Mouse (Mus musculus) kidney, postnatal 25 days (tissue): Measurements from ENCODE around the gene Bhmt.
"Not testable (repeated sequence)": the region's sequence is repeated elsewhere in the genome, so short reads cannot be mapped to it uniquely, and the experiment has no call there.

Experiments
- DNase-seq, 2 experiments: peaks; one replicate each; pipeline ENCODE4 v3.0.0; 2021; ENCODE audit warnings: mixed read lengths in 2 of 2

Bhmt gene

DNA sequence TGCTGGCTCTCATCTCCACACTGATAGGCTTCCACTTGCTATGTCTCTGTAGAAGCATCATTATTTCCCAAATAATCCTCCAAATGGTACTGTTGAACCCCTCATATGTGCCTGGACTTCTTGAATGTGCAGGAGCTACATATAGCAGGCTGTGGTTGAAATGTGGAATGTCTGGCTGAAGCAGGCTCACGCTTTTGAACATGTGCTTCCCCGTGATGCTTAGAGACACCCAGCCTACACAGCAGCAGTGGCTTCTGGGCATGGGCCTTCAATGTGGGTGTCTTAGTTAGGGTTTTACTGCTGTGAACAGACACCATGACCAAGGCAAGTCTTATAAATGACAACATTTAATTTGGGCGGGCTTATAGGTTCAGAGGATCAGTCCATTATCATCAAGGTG is 30.1 kb downstream of the Bhmt start:
- no peak for DNase-seq

DNA sequence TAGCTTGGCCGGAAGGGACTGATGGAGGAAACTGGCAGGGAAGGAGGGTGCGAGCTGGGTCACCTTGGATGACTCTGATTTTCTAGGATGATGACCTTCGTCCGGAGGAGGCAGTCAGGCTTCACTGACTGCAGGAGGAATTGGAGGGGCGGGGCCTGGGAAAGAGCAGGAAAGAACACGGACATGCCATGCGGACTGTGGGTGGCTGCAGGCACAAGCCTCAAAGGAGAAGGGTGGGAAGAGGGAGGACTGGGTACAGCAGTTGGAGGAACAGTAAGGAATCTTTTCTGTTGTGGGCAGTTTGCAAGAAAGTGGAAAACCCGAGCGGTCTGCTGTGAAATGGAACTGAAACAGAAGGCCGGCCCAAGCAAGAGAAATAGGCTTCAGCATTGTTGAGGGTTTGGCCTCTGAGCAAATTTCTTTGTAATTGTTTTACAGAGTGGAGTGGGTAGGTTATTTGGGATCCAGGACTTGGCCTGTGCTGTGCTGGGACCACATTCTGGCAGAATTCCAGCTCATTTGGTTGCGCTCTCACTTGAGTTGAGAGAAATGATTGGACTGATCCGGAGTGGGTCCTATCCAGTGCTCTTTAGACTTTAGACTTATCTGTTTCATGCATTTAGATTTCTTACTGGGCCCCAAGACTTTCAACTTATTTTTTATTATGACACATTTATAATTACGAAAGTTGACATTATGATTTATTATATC is 30.7 kb downstream of the Bhmt start:
- peak; percentile 85 to 93 for DNase-seq

DNA sequence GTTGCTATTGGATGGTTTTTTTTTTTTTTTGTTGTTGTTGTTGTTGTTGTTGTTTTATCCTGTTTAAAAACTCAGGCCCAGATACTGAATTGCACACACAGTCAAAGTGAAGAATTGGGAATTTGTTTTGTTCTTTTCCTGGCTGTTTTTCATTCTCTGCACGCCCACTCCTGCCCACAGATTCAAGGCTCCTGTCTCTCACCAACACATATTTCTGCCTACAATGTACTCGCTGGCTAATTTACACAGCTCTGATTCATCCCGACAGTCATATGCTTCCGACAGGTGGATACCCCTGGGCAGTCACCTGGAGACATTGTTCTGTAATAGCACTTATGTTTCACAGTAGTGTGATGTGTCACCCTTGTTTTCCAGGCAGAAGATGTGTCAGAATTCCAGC is 33.1 kb downstream of the Bhmt start:
- no peak for DNase-seq

DNA sequence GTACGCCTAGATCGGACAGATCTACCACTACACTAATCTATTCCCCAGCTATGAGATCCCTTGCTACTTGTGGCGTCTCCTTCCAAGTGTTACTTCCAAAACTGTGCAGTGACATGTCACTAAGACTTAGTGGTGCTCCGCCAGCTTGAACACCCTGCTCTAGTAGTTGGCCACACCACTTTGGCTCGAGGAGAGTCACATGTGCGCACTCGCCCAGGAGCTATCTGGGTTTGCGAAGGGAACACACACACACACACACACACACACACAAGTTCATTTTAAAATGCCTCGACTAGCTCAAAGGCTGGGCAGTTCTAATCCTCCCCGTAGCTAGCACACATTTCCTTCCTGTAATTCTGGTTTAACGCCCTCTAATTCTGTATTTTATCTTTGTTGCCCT is 36.2 kb downstream of the Bhmt start:
- DNase-seq, result no peak

DNA sequence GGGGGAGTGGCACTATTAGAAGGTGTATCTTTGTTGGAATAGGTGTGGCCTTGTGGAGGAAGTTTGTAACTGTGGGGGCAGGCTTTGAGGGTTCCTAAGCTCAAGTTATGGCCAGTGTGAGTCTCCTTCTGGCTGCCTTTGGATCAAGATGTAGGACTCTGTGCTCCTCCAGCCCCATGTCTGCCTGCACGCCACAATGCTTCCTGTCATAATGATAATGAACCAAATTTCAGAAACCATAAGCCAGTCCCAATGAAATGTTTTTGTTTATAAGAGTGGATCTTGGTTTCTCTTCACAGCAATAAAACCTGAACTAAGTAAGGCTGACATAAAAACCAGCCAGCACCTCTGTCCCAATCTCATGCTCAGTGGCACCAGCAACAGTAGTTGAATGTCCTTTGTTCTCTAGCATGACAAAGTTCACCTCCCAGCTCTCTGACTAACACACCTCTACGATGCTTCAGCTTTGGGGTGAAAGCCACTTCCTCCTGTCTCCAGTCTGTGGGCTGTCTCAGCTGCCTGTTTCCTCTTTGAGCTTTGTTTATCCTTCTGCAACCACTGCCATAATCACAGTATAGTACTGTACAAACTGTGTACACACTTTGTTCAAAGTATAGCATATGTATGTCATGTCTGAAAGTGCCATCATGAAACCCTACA is 44.6 kb downstream of the Bhmt start:
- DNase-seq, result no peak

DNA sequence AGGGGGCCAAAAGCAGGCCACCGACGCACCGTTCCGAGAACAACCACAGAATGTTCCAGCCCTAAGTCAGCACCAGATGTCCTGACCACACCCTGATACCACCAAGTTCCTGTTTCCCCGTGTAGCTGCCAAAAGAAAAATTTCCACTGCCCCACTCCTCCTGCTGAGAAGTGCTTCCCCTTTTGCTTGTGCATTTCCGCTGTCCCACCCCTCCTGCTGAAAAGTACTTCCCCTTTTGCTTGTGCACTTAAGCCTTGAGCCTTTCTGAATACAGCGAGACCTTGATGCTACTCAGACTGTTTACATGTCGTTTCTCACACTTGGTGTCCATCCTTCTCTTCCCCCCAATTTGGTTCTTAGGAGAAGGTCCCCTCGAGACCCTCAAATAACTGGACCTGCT is 55.2 kb downstream of the Bhmt start:
- not testable (repeated sequence) for DNase-seq

DNA sequence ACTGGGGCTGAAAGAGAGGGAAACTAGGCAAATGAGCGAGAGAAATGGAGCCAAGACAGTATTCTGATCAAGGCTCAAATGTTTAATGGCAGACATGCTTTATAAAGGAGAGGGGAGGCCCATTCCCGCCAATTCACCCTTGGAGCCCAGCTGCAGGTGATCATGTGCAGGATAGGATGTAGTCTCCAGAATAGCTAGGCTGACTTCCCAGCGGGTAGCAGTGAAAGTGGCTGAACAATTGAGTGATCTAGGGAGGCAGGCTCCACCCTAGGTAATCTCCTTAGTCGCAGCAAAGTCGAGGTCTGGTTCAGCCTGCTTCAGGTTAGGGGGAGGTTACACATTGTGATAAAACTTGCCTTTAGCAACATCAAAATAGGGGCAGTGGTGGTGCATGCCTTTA is 57.3 kb downstream of the Bhmt start:
- DNase-seq, result no peak

DNA sequence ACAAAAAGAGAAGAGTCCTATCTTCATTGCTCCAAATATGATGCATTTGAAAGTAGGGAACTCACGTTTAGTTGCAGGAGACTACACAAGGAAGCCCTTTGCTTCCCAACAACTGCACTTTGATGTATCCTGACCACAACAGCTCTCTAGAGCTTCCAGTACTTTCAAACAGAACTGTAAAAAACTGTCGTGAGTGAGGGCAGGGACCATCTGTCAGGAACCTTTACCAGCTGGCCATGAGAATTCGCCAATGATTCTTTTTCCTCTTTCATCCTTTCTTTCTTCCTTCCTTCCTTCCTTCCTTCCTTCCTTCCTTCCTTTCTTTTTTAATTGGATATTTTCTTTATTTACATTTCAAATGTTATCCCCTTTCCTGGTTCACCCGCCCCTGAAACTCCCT is 68.1 kb downstream of the Bhmt start:
- DNase-seq, result no peak
